Mouse (Mus musculus) E14TG2a.4 (cell line): Measurements from ENCODE around the gene Rd3.

Source experiments
- H3K27me3 ChIP-seq: 2 replicates; pipeline ENCODE4 v1.6.1; 2014; ENCODE audit warnings: low read length, control low read depth; ENCODE audit not compliant: insufficient read depth
- H3K36me3 ChIP-seq: 2 replicates; pipeline ENCODE4 v1.6.1; 2014; ENCODE audit warnings: low read length, control low read depth; ENCODE audit not compliant: insufficient read depth
- H3K4me1 ChIP-seq: replicated peaks from 2 replicates; pipeline ENCODE4 v1.6.1; 2014; ENCODE audit warnings: low read depth, low read length, control low read depth
- H3K4me3 ChIP-seq: replicated peaks from 2 replicates; pipeline ENCODE4 v1.5.1; 2014; ENCODE audit warnings: mild to moderate bottlenecking, low read length
- H3K9me3 ChIP-seq: 2 replicates; pipeline ENCODE4 v1.6.1; 2014; ENCODE audit warnings: low read length, control low read depth
- CTCF ChIP-seq: conservative IDR thresholded peaks from 2 replicates; pipeline ENCODE4 v1.5.1; 2014; ENCODE audit warnings: low read length
- NANOG ChIP-seq: IDR thresholded peaks from 2 replicates; pipeline ENCODE4 v1.6.1; 2014; ENCODE audit warnings: borderline replicate concordance, low read length, mixed read lengths
- POU5F1 ChIP-seq: IDR thresholded peaks from 2 replicates; pipeline ENCODE4 v1.6.1; 2014; ENCODE audit warnings: low read length, borderline replicate concordance

Rd3 gene

GRCm38 (mm10) chr1:191945341-191945740 lies 31.8 kb upstream of the Rd3 start:
- Histone ChIP-seq H3K9me3 (no peaks in the 10 kb centered on the region), H3K4me1 (peaks cover 62% of the 10 kb centered on the region), H3K4me3 (peak overlapping the region; percentile 71), H3K27me3 (no peaks in the 10 kb centered on the region), H3K36me3 (peaks cover 4% of the 10 kb centered on the region; the same call in 1 of the 2 replicates)
- TF ChIP-seq POU5F1 (no peak), NANOG (no peak), CTCF (no peak)

GRCm38 (mm10) chr1:191945756-191946155 lies 31.4 kb upstream of the Rd3 start:
- H3K36me3 ChIP-seq, result peaks cover 4% of the 10 kb centered on the region; the same call in 1 of the 2 replicates
- TF ChIP-seq NANOG, result no peak
- no peak for TF ChIP-seq POU5F1
- TF ChIP-seq CTCF, result no peak
- peaks cover 62% of the 10 kb centered on the region for H3K4me1 ChIP-seq
- H3K9me3 ChIP-seq, result no peaks in the 10 kb centered on the region
- H3K4me3 ChIP-seq, result peak overlapping the region; percentile 71
- no peaks in the 10 kb centered on the region for H3K27me3 ChIP-seq

- Histone ChIP-seq H3K27me3 (no peaks in the 10 kb centered on the region), H3K4me1 (peaks cover 62% of the 10 kb centered on the region), H3K9me3 (no peaks in the 10 kb centered on the region), H3K4me3 (peak overlapping the region; percentile 71), H3K36me3 (peaks cover 4% of the 10 kb centered on the region; the same call in 1 of the 2 replicates)
- TF ChIP-seq CTCF (no peak), NANOG (peak; percentile 18; the same call in 1 of the 2 replicates)
Measured at GRCm38 (mm10) chr1:191946261-191946660, 30.9 kb upstream of the Rd3 start.

- TF ChIP-seq NANOG (no peak), CTCF (no peak)
- Histone ChIP-seq H3K4me3 (peak overlapping the region; percentile 71), H3K27me3 (no peaks in the 10 kb centered on the region), H3K4me1 (peaks cover 62% of the 10 kb centered on the region), H3K9me3 (no peaks in the 10 kb centered on the region), H3K36me3 (peaks cover 4% of the 10 kb centered on the region; the same call in 1 of the 2 replicates)
Measured at GRCm38 (mm10) chr1:191946835-191947234, 30.3 kb upstream of the Rd3 start.

- TF ChIP-seq POU5F1 (no peak), NANOG (no peak), CTCF (no peak)
Measured at GRCm38 (mm10) chr1:191947796-191948195, 29.4 kb upstream of the Rd3 start.

GRCm38 (mm10) chr1:191948600-191948999 lies 28.6 kb upstream of the Rd3 start:
- no peak overlapping the region for H3K4me3 ChIP-seq
- H3K27me3 ChIP-seq, result no peaks in the 10 kb centered on the region
- 0 out of 2 replicates have a peak, but pooled peaks cover 4% of the 10 kb centered on the region for H3K36me3 ChIP-seq
- no peaks in the 10 kb centered on the region for H3K9me3 ChIP-seq
- TF ChIP-seq CTCF (no peak), POU5F1 (no peak), NANOG (no peak)
- H3K4me1 ChIP-seq, result peaks cover 50% of the 10 kb centered on the region

More at GRCm38 (mm10) chr1:191947796-191948195, 29.4 kb upstream of the Rd3 start:
- Histone ChIP-seq H3K27me3 (no peaks in the 10 kb centered on the region), H3K4me3 (peak overlapping the region; percentile 71), H3K36me3 (peaks cover 4% of the 10 kb centered on the region; the same call in 1 of the 2 replicates), H3K9me3 (no peaks in the 10 kb centered on the region), H3K4me1 (peaks cover 58% of the 10 kb centered on the region)

GRCm38 (mm10) chr1:191950611-191951010 lies 26.6 kb upstream of the Rd3 start:
- no peak overlapping the region for H3K4me3 ChIP-seq
- TF ChIP-seq NANOG, result no peak
- TF ChIP-seq POU5F1, result no peak
- TF ChIP-seq CTCF, result no peak
- no peaks in the 10 kb centered on the region for H3K36me3 ChIP-seq

GRCm38 (mm10) chr1:191952733-191953335 lies 24.3 kb upstream of the Rd3 start:
- H3K4me1 ChIP-seq, result peaks cover 35% of the 10 kb centered on the region
- TF ChIP-seq NANOG, result no peak
- TF ChIP-seq POU5F1, result no peak
- TF ChIP-seq CTCF, result no peak
- H3K27me3 ChIP-seq, result no peaks in the 10 kb centered on the region
- no peak overlapping the region for H3K4me3 ChIP-seq
- no peaks in the 10 kb centered on the region for H3K9me3 ChIP-seq
- no peaks in the 10 kb centered on the region for H3K36me3 ChIP-seq

More at GRCm38 (mm10) chr1:191950611-191951010, 26.6 kb upstream of the Rd3 start:
- H3K27me3 ChIP-seq, result no peaks in the 10 kb centered on the region
- H3K9me3 ChIP-seq, result no peaks in the 10 kb centered on the region
- H3K4me1 ChIP-seq, result peaks cover 41% of the 10 kb centered on the region

GRCm38 (mm10) chr1:191955101-191955500 lies 22.1 kb upstream of the Rd3 start:
- Histone ChIP-seq H3K36me3 (no peaks in the 10 kb centered on the region), H3K4me3 (no peak overlapping the region), H3K9me3 (no peaks in the 10 kb centered on the region), H3K27me3 (no peaks in the 10 kb centered on the region), H3K4me1 (peaks cover 25% of the 10 kb centered on the region)
- no peak for TF ChIP-seq POU5F1
- TF ChIP-seq NANOG, result no peak
- TF ChIP-seq CTCF, result no peak
